Mouse (Mus musculus) gastrocnemius, adult 18-20 months (tissue): Measurements from ENCODE around the gene Itpr3. TPM values are rescaled to one million over a fixed set of nuclear protein-coding genes. Genes with fewer than 3 reads are reported as not detected.

Experiments used
- DNase-seq: peaks from one replicate; pipeline ENCODE4 v3.0.0; 2021; ENCODE audit warnings: low spot score
- total RNA-seq, 2 experiments: library from RNA; stranded (reverse); gene quantifications; 2 replicates each; pipeline ENCODE4 v1.2.3; 2021

Gene Itpr3
- total RNA-seq, 2 experiments from 2014 or later = 1.4 to 2.2 TPM

GRCm38 (mm10) chr17:27139304-27139703, 82.2 kb downstream of the Itpr3 start:
- DNase-seq = no peak

- DNase-seq = no peak
Observed at GRCm38 (mm10) chr17:27140262-27140661, 83.2 kb downstream of the Itpr3 start.

- DNase-seq = peak; percentile 68
Observed at GRCm38 (mm10) chr17:27141971-27142450, 84.9 kb downstream of the Itpr3 start.

GRCm38 (mm10) chr17:27144152-27144551, 87.0 kb downstream of the Itpr3 start:
- no peak for DNase-seq

GRCm38 (mm10) chr17:27146323-27146923, 89.3 kb downstream of the Itpr3 start:
- DNase-seq = no peak

DNA sequence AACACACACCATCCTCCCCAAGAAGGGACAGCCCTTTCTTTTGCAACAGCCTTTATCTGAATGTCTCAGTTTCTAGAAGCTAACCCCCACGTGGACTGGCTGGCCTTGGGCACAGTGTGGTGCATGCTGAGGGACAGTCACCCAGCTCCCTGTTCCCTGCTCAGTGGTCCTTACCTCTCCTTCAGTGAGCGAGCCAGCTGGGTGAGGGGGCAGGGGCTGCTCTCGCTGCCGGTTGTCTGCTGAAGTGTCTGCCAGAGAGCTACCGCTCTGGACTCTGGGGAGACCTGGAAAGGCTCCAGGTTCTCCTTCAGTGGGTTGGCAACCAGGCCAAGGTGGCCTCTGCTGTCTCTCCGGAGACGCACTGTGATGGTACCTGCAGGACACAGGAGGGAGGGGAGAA, 93.8 kb downstream of the Itpr3 start:
- no peak for DNase-seq

- DNase-seq = no peak
Observed at GRCm38 (mm10) chr17:27151411-27151810, 94.3 kb downstream of the Itpr3 start.

DNA sequence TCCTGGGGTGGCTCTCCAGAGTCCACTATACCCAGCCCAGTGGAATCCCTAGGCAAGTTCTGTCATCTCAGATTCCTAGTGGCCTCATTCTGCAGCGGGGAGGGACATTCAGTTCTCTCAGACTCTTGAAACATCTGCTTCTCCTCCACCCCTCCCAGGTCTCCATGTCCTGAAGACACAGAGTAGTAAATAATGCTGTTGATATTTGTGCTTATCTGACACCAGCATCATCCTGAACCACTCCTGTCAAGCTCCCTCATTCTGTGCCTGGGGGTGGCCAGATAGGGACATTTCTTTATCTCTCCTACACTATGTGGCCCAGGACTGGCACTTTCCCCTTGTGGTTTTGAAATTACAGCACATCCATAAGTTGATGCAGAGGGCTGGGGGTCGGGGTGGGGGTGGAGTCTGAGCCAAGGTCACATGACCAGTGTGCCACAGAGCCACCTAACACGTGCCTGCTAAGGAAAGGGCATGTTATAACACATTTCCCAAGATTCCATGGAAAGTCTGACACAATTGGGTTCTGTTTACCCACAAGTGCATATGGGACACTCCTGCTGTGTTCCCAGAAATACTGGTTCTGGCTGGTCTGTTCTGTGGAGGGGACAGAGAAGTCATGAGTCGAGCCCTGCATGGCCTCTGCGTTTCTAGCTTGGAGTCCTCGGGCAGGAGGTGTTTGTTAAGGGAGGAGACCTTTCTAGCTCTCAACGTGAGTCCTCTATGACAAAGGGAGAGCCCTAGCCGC, 96.0 kb downstream of the Itpr3 start:
- DNase-seq = peak; percentile 77

GRCm38 (mm10) chr17:27153773-27154193, 96.7 kb downstream of the Itpr3 start:
- peak; percentile 89 for DNase-seq

- peak; percentile 88 for DNase-seq
Observed at GRCm38 (mm10) chr17:27154256-27154655, 97.2 kb downstream of the Itpr3 start.

GRCm38 (mm10) chr17:27154881-27155280, 97.8 kb downstream of the Itpr3 start:
- no peak for DNase-seq

DNA sequence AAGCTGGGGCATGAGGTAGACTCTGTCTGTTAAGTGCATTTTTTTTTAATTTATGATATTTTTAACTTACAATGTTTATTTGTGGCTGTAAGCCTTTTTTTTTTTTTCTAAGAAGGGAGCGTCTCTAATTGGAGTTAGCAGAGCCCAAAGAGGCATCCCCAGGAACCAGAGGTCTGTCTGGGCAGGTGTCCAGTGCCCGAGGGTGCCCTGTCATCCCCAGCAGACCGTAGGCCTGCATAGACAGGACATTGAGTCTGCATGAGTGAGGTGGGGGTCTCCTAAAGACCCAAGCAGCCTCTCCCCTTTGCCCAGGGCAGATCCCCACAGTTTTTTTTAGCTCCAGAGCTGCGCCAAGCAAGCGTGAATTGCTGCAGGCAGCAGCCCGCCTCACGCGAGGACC, 98.6 kb downstream of the Itpr3 start:
- no peak for DNase-seq

DNA sequence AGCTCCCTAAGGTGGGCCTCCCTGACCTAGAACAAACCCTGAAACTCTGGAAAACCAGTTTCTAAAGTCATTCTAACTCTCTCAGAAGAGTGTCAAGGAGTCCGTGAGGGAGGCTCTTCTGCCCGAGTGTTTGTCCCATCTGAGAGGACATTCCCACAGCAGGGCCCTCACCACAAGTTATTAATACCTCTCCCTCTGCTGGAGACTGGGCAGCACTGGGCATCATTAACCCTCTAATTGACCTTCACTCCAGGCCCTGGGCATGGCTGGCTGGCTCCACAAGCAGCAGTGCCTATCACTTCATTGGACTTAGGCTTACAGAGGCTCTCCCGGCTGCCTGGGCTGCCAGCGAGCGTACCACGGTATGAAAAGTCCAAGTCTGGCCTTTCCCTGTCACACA, 101.3 kb downstream of the Itpr3 start:
- DNase-seq = no peak

- DNase-seq = peak; percentile 87
Observed at GRCm38 (mm10) chr17:27159169-27159568, 102.1 kb downstream of the Itpr3 start.

DNA sequence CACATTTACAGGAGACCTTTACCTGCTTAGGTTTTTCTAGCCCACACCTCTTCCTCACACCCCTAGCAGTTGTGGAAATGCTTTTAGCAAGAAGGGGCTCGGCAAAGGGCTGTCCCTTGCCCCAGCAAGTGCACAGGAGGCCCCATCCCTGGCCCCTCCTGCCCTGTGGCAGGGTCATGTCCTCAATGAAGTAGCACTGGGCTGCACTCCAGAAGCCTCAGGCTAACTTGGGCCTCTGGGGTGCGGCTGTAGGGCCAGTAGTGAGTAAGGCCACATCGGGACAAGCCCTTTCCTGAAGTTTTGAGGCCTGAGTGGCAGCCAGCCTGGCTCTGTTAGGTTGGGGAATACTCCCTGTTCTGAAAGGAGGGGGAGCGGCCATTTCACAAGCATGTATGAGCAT, 103.8 kb downstream of the Itpr3 start:
- peak; percentile 88 for DNase-seq

GRCm38 (mm10) chr17:27165054-27165773, 108.1 kb downstream of the Itpr3 start:
- peak; percentile 69 for DNase-seq

DNA sequence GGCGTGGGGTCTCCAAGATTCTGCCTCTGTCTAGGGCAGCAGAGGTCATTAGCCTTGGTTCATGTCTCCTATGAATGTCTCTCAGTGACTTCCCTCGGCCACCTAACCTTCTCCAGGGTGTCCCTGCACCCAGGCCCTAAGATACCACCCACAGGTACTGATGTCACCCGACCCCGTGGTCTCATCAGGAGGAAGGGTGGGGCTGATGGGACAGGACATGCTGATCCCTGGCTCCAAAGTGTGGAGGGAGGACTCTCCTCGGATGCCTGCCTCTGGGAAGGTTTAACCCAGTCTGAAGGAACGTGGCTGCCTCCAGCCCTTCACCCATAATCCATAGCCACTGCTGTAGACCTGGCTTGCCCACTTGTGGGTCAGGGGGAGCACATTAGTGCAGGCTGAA, 109.8 kb downstream of the Itpr3 start:
- DNase-seq = peak; percentile 79

GRCm38 (mm10) chr17:27167545-27167944, 110.4 kb downstream of the Itpr3 start, which contains the start of gene Ip6k3:
TSS of gene Ip6k3 (minus strand) at chr17:27167795.
- DNase-seq = peak; percentile 80

GRCm38 (mm10) chr17:27168569-27168968, 111.5 kb downstream of the Itpr3 start:
- no peak for DNase-seq

DNA sequence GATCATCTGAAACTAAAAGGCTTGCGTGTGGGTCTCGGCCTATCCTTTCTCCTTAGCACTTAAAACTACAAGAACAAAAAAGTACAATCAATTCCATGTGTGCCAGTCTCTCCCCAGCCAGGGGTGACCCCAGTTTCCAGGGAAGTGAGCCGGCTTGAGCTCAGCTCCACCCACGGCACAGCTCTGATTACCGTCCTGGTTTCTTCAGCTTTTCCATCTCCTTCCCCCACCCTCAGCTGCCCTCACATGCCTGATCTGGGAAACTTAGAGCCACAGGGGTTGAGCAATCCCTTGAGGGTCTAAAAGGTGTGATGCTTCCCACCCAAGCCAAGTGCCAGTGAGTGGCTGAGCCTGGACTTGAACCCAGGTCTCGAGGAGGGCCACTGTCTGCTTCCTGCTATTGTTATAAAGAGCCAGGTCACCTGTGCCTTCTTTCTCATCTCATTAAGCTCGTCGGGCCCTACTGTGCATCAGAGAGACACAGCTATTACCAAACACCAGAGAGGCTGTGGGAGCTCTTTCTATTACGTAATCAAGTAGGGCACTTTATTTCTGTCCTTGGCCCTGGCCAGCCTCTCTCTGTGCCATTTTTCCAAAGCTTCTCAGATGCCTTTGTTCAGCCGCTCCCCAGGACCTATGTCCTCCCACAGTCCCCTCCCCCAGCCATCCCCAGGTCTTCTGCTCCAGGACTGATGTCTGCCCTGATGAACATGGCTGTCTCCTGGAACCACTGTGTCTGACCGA, 113.0 kb downstream of the Itpr3 start:
- DNase-seq = no peak

DNA sequence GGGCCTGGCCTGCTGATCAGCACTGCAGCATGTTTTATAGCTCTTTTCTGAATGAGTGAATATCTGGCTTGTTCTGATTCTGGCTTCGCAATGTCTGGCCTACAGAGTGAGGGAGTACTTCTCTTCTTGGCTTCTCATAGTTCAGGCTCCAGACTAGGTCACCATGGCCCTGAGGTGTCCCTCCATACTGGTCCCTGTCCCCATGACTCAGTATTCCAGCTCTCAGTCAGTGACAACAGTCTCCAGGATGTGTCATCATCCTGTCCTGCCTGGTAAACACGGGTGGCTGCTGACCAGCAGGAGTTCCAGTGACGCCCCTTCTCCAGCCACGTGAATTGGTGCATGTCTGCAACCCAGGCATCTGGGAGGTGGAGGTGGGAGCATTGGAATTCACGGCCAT, 114.0 kb downstream of the Itpr3 start:
- DNase-seq = no peak
